Mouse (Mus musculus) G1E (cell line): ENCODE measurements around the gene Prpf6. TPM values are rescaled to one million over a fixed set of nuclear protein-coding genes. Genes with fewer than 3 reads are reported as not detected.

Source experiments
- ATAC-seq: 2 replicates; pipeline ENCODE4 v1.8.0; 2016; ENCODE audit warnings: mild to moderate bottlenecking; ENCODE audit not compliant: insufficient number of reproducible peaks, poor library complexity, low FRiP score, severe bottlenecking; ENCODE audit errors: extremely low read depth
- DNase-seq: peaks from one replicate; pipeline ENCODE4 v3.0.0; 2012; ENCODE audit warnings: low spot score
- H3K27me3 ChIP-seq: 2 replicates; pipeline ENCODE4 v1.6.1; 2012; ENCODE audit warnings: mild to moderate bottlenecking, low read length, inconsistent platforms; ENCODE audit not compliant: insufficient read depth
- H3K36me3 ChIP-seq: replicated peaks from 2 replicates; pipeline ENCODE3; 2012; ENCODE audit warnings: mild to moderate bottlenecking, inconsistent platforms
- H3K4me1 ChIP-seq: 2 replicates; pipeline ENCODE4 v1.6.1; 2012; ENCODE audit warnings: low read depth, low read length, inconsistent platforms, mixed read lengths; ENCODE audit not compliant: insufficient read depth
- H3K4me3 ChIP-seq: 2 replicates; pipeline ENCODE4 v1.5.1; 2012; ENCODE audit warnings: low read depth, mild to moderate bottlenecking, inconsistent platforms, low read length, moderate library complexity, mixed read lengths
- H3K9me3 ChIP-seq: replicated peaks from 2 replicates; pipeline ENCODE4 v1.6.1; 2012; ENCODE audit warnings: inconsistent platforms
- CTCF ChIP-seq: IDR thresholded peaks from 2 replicates; pipeline ENCODE4 v1.5.1; 2012; ENCODE audit warnings: low read depth, low read length, inconsistent platforms, mixed read lengths
- GATA1 ChIP-seq: IDR thresholded peaks from 2 replicates; pipeline ENCODE4 v1.6.1; 2012; ENCODE audit warnings: borderline replicate concordance, low read length, inconsistent platforms, mixed read lengths
- GATA2 ChIP-seq: IDR thresholded peaks from 2 replicates; pipeline ENCODE4 v1.6.1; 2012; ENCODE audit warnings: low read depth, low read length, inconsistent platforms, borderline replicate concordance
- POLR2AphosphoS5 ChIP-seq: IDR thresholded peaks from 2 replicates; pipeline ENCODE4 v1.6.1; 2012; ENCODE audit warnings: low read depth, low read length, inconsistent platforms; ENCODE audit not compliant: insufficient replicate concordance
- TAL1 ChIP-seq: conservative IDR thresholded peaks from 2 replicates; pipeline ENCODE4 v1.6.1; 2012; ENCODE audit warnings: low read depth, low read length, inconsistent platforms, mixed read lengths
- polyA plus RNA-seq: library from polyadenylated mRNA; stranded (reverse); fragments of >175 nt; gene quantifications from 2 replicates; pipeline ENCODE4 v1.2.3, GENCODE M21; 2012
- total RNA-seq, 2 experiments: library from RNA; stranded (forward) in 1 of 2; stranded (reverse) in 1 of 2; fragments of 200-1000 nt in 1 of 2; fragments of >200 nt in 1 of 2; fragmentation: Nextera tagmentation in 1 of 2; gene quantifications; 2 replicates each; pipeline ENCODE4 v1.2.3; 2014 to 2017

Gene Prpf6
- total and polyA plus RNA-seq, 3 experiments: 27.8 to 91.9 (median 53.1) TPM

DNA sequence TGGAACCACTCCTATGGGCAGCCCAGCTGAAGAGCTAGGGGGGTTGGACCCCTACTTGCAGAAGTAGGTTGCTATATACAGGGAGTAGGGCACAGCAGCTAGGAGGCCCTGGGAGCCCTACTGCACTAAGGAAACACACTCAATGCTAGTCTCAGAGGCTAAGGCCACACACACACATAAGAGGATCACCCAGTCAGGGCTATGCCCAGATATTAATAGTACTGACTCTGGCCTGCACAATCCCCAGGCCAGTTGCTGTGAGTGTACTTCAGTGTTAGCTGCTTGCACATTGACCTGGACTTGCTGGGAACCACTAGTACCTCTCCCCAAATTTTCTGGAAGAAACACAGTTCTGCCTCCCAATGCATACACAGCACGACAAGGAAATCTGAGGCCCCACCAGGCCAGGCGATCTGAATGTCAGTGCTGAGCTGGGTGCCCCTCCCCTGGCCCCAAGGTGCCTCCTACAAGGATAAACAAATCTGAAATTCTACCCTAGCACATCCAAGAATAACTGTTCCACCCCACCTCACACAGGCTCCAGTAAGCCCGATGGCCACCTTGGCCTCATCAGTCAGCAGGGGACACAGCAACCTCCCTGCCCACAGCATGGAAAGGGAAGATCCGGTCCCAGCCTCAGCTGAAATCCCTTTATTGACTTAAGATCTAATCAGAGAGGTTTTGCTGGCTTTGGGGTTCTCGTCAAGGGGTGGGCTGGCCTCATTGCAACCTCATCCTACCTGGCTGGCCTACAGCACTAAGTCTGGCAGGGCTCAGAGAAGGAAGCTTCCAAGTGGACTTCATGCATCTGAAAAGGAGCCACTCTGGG lies 12.7 kb upstream of the Prpf6 start:
- no peaks in the 10 kb centered on the region for H3K27me3 ChIP-seq
- no peaks in the 10 kb centered on the region for H3K9me3 ChIP-seq
- ATAC-seq (no peak), DNase-seq (no peak)
- H3K36me3 ChIP-seq: peaks cover 65% of the 10 kb centered on the region
- TF ChIP-seq CTCF: no peak
- no peak for TF ChIP-seq GATA1
- TF ChIP-seq GATA2: no peak
- TF ChIP-seq TAL1: no peak
- TF ChIP-seq POLR2AphosphoS5: no peak
- H3K4me1 ChIP-seq: peaks cover 78% of the 10 kb centered on the region
- peak overlapping the region; percentile 28; the same call in 1 of the 2 replicates for H3K4me3 ChIP-seq

DNA sequence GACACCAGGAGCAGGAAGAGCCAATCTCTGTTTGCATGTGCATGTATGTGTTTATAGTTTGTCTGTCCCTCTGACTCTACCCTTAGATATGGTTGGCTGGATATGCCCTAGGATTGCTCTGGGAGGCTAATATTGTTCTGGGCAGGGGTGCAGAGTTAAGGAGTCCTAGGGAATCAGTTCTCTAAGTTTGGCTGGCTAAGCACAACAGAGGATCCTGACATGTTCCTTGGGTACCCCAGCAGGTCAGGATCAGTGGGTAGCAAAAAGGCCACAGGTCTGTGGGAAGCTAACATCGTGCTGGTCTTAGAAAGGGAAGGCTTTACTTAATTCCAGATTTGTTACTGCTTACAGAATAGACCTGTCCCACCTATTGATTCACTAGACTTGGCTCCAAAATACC lies 12.0 kb upstream of the Prpf6 start:
- TF ChIP-seq TAL1 (no peak), GATA1 (no peak), CTCF (no peak), POLR2AphosphoS5 (no peak), GATA2 (no peak)
- Histone ChIP-seq H3K36me3 (peaks cover 65% of the 10 kb centered on the region), H3K4me3 (no peak overlapping the region), H3K9me3 (no peaks in the 10 kb centered on the region), H3K27me3 (no peaks in the 10 kb centered on the region), H3K4me1 (peaks cover 78% of the 10 kb centered on the region)
- ATAC-seq (no peak), DNase-seq (no peak)

DNA sequence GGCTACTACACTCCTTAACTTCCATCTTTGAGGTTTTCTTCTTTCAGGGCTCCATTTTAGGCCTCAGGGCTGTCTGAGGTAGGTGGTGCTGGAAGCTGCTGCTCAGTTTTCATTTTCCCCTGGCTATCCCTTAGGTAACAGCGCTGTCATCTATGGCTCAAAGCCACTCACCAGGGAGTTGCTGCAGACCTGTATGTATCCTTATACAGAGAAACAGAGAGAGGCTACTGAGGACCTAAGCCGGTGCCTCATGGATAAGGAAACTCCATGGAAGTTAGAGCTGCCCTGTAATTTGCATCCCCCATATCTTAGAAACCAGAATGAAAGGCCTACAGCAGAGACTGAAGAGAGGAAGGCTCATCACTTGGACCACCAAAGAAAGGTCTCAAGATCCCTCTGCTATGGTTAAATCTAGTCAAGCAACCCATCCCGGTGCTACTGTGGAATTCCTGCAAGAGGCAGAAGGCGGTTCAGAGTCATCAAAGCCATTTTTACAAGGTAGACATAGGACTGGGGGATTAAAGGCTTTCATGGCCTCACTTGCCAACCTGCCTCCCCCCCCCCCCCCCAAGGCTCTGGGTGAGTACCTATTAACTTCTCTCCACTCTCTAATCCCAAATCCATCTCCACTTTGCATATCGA lies 11.4 kb upstream of the Prpf6 start:
- DNase-seq (no peak), ATAC-seq (no peak)
- peak overlapping the region; percentile 83 for H3K4me3 ChIP-seq
- TF ChIP-seq GATA2: no peak
- TF ChIP-seq CTCF: no peak
- TF ChIP-seq POLR2AphosphoS5: no peak
- TF ChIP-seq TAL1: no peak
- TF ChIP-seq GATA1: no peak
- no peaks in the 10 kb centered on the region for H3K9me3 ChIP-seq
- H3K27me3 ChIP-seq: no peaks in the 10 kb centered on the region
- H3K4me1 ChIP-seq: peaks cover 74% of the 10 kb centered on the region
- H3K36me3 ChIP-seq: peaks cover 65% of the 10 kb centered on the region

DNA sequence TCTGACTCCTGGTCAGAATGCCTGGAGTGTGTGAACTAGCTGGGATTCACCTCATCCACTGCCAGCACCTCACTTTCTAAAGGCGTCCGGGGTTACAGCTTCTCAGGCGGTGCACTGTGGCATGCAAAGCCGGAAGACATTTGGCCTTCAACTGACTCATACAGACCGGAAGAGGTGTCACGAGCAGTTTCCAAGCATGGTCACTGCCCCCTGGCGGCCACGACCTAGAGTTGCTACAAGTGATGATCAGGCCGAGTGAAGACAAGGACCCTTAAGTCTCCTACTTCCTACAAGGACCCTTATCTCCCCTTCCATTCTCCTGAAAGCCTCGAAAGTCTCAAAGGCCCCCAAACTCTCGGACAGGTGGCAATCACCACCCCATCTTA lies 10.7 kb upstream of the Prpf6 start:
- H3K4me3 ChIP-seq: peak overlapping the region; percentile 83
- H3K9me3 ChIP-seq: no peaks in the 10 kb centered on the region
- TF ChIP-seq GATA2: no peak
- peak; percentile 93 for TF ChIP-seq CTCF
- peaks cover 74% of the 10 kb centered on the region for H3K4me1 ChIP-seq
- ATAC-seq (peak; percentile 78), DNase-seq (peak; percentile 93)
- H3K27me3 ChIP-seq: no peaks in the 10 kb centered on the region
- H3K36me3 ChIP-seq: peaks cover 67% of the 10 kb centered on the region

DNA sequence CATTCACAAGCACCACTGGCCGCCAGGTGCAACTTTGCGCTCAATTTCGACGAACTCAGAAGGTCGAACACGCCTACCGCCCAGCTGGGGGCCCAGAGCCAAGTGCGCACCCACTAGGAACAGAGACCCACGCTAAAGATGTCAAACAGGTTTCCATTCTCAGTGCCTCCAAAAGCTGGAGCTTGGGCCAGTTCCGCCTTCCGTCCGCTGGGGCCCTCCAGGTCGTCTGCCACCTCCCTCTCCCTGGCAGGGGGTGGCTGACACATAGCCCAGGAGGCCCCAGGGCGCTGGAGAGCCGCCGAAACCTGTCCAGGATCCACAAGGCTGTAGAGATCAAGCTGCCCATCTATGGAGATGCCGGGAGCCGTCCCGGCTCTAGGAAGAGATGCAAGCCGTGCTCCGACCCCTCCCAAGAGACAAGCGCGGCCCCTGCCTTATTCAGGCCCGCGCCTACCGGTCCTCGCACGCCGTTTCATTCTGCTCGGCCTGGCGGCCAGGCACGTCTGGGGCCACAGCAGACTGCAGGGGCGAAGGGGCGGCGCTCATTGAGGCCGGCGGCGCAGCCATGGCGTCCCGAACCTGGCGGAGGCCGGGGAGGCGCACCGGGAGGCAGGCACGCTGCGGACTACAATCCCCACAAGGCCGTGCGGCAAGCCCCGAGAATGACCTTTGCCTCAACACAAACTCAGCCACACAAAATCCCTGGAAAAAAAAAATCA lies 10.1 kb upstream of the Prpf6 start:
- ATAC-seq (peak; percentile 4; the same call in 1 of the 2 replicates), DNase-seq (peak; percentile 92)
- peak overlapping the region; percentile 83 for H3K4me3 ChIP-seq
- H3K4me1 ChIP-seq: peaks cover 74% of the 10 kb centered on the region
- no peaks in the 10 kb centered on the region for H3K9me3 ChIP-seq
- H3K27me3 ChIP-seq: no peaks in the 10 kb centered on the region
- TF ChIP-seq GATA2: no peak
- TF ChIP-seq POLR2AphosphoS5: no peak
- TF ChIP-seq TAL1: no peak
- TF ChIP-seq CTCF: no peak
- TF ChIP-seq GATA1: no peak
- peaks cover 68% of the 10 kb centered on the region for H3K36me3 ChIP-seq

- ATAC-seq: no peak
These were observed 9.3 kb upstream of the Prpf6 start for GRCm38 (mm10) chr2:181582358-181582757.

More at GRCm38 (mm10) chr2:181582358-181582757, 9.3 kb upstream of the Prpf6 start:
- H3K4me3 ChIP-seq: no peak overlapping the region
- no peak for TF ChIP-seq GATA1
- TF ChIP-seq CTCF: no peak
- TF ChIP-seq GATA2: no peak
- no peak for TF ChIP-seq POLR2AphosphoS5
- no peak for TF ChIP-seq TAL1
- H3K36me3 ChIP-seq: peaks cover 69% of the 10 kb centered on the region
- H3K4me1 ChIP-seq: peaks cover 66% of the 10 kb centered on the region
- no peaks in the 10 kb centered on the region for H3K27me3 ChIP-seq
- DNase-seq: no peak
- H3K9me3 ChIP-seq: no peaks in the 10 kb centered on the region
